Mouse (Mus musculus) lung, postnatal 0 days (tissue): Measurements from ENCODE around the gene Rps6kb1. TPM values are rescaled to one million over a fixed set of nuclear protein-coding genes. Genes with fewer than 3 reads are reported as not detected.

ENCODE experiments used
- ATAC-seq: fragments of 200-750 bp; cut with Nextera tagmentation; 2 replicates; pipeline ENCODE4 v1.8.0; 2017; ENCODE audit warnings: moderate library complexity
- DNase-seq: peaks from one replicate; pipeline ENCODE4 v3.0.0-alpha.2; 2016; ENCODE audit warnings: low spot score
- H3K27ac ChIP-seq: fragments of 300-500 bp; sonication (generic); 2 replicates; pipeline ENCODE4 v1.5.1; 2014; ENCODE audit warnings: antibody characterized with exemption, mild to moderate bottlenecking, low read length, mixed read lengths
- H3K27me3 ChIP-seq: fragments of 300-500 bp; sonication (generic); replicated peaks from 2 replicates; pipeline ENCODE4 v1.6.1; 2014; ENCODE audit warnings: low read length, mixed read lengths; ENCODE audit not compliant: insufficient read depth
- H3K36me3 ChIP-seq: fragments of 300-500 bp; sonication (generic); 2 replicates; pipeline ENCODE4 v1.6.1; 2014; ENCODE audit warnings: low read length, mixed read lengths; ENCODE audit not compliant: insufficient read depth
- H3K4me1 ChIP-seq: fragments of 300-500 bp; sonication (generic); 2 replicates; pipeline ENCODE4 v1.6.1; 2014; ENCODE audit warnings: antibody characterized with exemption, low read depth, low read length, mixed read lengths; ENCODE audit not compliant: insufficient read depth
- H3K4me2 ChIP-seq: fragments of 300-500 bp; sonication (generic); replicated peaks from 2 replicates; pipeline ENCODE4 v1.6.1; 2014; ENCODE audit warnings: low read depth, mild to moderate bottlenecking, low read length, moderate library complexity, mixed read lengths
- H3K4me3 ChIP-seq: fragments of 300-500 bp; sonication (generic); 2 replicates; pipeline ENCODE4 v1.5.1; 2014; ENCODE audit warnings: low read depth, low read length
- H3K9ac ChIP-seq: fragments of 300-500 bp; sonication (generic); replicated peaks from 2 replicates; pipeline ENCODE4 v1.6.1; 2014; ENCODE audit warnings: low read depth, mild to moderate bottlenecking
- H3K9me3 ChIP-seq: fragments of 300-500 bp; sonication (generic); 2 replicates; pipeline ENCODE4 v1.6.1; 2016; ENCODE audit warnings: low read length, mixed read lengths
- CTCF ChIP-seq: IDR thresholded peaks from 2 replicates; pipeline ENCODE4 v1.5.1; 2016; ENCODE audit warnings: antibody characterized with exemption, mild to moderate bottlenecking
- EP300 ChIP-seq: IDR thresholded peaks from 2 replicates; pipeline ENCODE4 v1.6.1; 2016; ENCODE audit warnings: antibody characterized with exemption, mild to moderate bottlenecking, control low read depth
- WGBS: fragments of 180-500 bp; shearing (Covaris S2); extraction: QIAGEN DNeasy Blood & Tissue Kit; methylation state at CpG from one replicate; pipeline ENCODE4 v1.1.7; 2014; 5-methylcytosine and 5-hydroxymethylcytosine counted together
- polyA plus RNA-seq: library from polyadenylated mRNA; unstranded; fragments of >200 nt; fragmentation: Nextera tagmentation; extraction: Ambion mirVana; gene quantifications from 2 replicates; pipeline ENCODE4 v1.2.1, GENCODE M21; 2015

The Rps6kb1 gene
- polyA plus RNA-seq, 1 experiment from 2014 or later, result 35.5 TPM

DNA sequence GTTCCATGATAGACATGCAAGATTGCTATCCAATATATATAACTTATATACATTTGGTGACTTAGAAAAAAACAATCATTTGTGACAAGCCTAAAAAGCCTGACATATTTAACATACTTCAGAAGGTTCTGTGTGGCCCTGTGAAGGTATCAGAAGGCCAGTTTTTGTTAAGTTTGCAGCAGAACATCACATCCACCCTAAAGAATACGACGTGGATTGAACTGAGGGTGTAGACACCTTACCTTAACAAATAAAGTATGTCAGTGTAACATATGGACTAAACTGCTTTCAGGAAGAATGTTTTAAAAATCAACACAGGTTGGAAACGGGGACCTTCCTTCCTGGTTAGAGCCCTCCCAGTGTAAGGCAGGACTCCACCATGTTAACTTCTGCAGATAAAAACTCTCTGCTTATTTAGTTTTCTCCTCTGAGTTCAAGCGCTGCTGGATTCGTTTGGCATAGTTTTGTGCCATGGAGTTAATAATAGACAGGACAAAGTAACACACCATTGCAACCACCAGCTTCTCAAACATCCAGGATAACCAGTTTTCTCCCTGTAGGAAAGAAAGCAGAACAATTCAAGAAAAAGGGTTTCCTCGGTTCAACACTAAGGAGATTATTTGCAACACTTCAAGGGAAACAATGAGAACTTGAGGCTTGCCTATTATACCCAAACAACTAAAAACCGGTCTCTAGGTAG lies 40.4 kb upstream of the Rps6kb1 start:
- no peaks in the 10 kb centered on the region for H3K36me3 ChIP-seq
- peak overlapping the region; percentile 97 for H3K27ac ChIP-seq
- H3K9ac ChIP-seq, result peak overlapping the region; percentile 81
- peak overlapping the region; percentile 57 for H3K4me3 ChIP-seq
- no peak for TF ChIP-seq CTCF
- ATAC-seq (no peak), DNase-seq (peak; percentile 21)
- no peaks in the 10 kb centered on the region for H3K27me3 ChIP-seq
- H3K4me1 ChIP-seq, result peaks cover 20% of the 10 kb centered on the region
- 33% methylated on average over 7 of the region's 7 CpGs for WGBS
- no peaks in the 10 kb centered on the region for H3K9me3 ChIP-seq
- peak overlapping the region; percentile 60 for H3K4me2 ChIP-seq

DNA sequence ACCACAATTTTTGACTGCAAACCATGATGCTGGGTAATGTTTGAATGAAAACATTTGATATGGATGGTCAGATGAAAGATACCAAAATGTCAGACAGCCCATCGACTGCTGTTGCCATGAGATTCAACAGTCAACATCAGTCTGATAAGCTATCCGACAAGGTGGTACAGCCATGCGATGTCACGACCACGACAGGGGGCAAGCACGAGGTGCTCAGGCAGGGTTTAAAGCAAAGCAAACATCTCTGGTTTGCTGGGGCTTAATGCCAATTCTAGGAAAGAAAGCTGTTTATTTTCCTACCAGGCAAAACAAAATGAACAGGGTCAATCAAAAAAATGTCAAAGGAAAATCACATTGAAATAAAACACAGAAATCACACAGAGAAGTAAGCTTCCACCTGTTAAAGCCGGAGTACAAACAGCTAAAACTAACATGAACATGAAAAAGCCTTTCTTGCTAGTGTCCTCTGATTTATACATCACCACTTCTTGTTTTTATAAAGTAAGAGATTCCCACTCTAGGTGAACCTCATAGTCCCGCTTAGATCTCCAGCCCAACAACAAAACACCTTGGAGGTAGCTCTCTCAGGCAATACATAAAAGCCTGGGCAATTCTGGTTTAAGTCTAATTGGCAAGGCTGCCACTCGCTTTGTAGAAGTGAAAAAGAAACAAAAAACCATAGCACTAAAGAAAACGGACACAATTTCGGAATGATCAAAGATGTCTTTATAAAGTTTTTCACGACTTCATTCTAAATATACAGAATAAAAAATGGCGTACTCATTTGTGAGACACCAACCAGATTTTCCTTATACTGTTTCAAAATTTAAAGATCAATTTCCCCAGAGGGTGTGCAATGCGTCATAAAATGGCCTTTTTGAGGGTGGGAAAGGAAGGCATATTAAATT lies 39.6 kb upstream of the Rps6kb1 start:
- no peaks in the 10 kb centered on the region for H3K9me3 ChIP-seq
- peak overlapping the region; percentile 81 for H3K9ac ChIP-seq
- no peaks in the 10 kb centered on the region for H3K27me3 ChIP-seq
- peaks cover 28% of the 10 kb centered on the region for H3K4me1 ChIP-seq
- H3K36me3 ChIP-seq, result no peaks in the 10 kb centered on the region
- no peak for ATAC-seq
- DNase-seq, result no peak
- 70% methylated on average over 14 of the region's 14 CpGs for WGBS
- peak overlapping the region; percentile 97; the same call in 1 of the 2 replicates for H3K27ac ChIP-seq
- TF ChIP-seq CTCF (no peak), EP300 (no peak)
- peak overlapping the region; percentile 57 for H3K4me3 ChIP-seq
- H3K4me2 ChIP-seq, result peak overlapping the region; percentile 60

DNA sequence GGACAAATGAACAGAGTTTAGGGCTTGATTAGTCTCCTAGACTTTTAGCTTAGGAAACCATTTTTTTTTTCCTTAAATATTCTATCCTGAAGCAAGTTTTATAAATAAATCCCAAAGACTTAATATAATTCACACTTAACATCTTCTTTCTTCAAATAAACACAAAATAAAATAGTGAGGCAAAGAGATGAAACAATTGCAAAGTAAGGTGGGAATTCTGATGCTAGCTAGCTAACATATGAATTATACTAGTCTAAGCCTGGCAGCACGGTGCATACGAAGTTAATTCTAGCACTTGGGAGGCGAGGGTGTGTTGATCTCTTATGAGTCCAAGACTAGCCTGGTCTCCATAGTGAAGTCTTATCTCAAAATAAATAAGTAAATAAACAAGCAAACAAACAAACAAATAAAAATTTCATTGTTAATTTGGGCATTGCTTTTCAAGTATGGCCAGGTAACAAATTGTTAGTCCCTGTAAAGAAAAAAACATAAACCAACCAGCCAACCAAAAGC lies 38.8 kb upstream of the Rps6kb1 start:
- Histone ChIP-seq H3K4me3 (no peak overlapping the region), H3K4me1 (peaks cover 33% of the 10 kb centered on the region), H3K27ac (no peak overlapping the region), H3K4me2 (peak overlapping the region; percentile 60; the same call in 1 of the 2 replicates), H3K27me3 (no peaks in the 10 kb centered on the region), H3K9ac (no peak overlapping the region), H3K36me3 (no peaks in the 10 kb centered on the region), H3K9me3 (no peaks in the 10 kb centered on the region)
- WGBS, result 87% methylated on average over 3 of the region's 3 CpGs
- DNase-seq, result no peak
- no peak for ATAC-seq
- TF ChIP-seq CTCF, result no peak
- no peak for TF ChIP-seq EP300

DNA sequence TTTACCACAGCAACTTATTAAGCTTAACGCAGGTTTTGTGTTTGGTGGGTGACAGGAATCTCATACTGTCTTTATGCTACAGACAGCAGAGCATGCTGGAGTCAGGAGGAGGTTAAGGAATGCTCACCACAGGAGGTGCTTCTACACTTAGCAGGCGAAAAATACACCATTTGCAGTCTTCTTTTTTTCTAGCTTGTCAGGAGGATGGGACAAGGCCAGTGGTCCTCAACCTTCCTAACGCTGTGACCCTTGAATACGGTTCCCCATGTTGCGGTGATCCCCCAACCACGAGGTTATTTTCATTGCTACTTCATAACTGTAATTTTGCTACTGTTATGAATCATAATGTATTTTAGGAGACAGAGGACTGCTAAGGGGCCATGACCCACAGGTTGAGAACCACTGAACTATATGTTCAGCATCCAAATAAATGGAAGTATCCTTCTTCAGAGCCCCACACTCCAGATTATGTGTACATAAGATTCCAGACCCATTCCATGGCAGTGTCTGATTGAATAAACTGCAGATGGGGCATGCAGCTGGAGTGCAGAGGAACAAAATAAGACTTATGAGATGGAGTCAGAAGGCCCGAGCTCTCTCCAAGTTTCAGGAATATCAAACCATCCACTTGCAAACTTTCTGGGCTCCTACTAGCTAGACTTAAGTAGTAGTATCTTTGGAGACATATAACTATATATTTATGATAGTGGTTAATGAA lies 38.1 kb upstream of the Rps6kb1 start:
- WGBS, result 89% methylated on average over 7 of the region's 7 CpGs
- TF ChIP-seq CTCF, result no peak
- no peak for TF ChIP-seq EP300
- Histone ChIP-seq H3K4me2 (0 out of 2 replicates have a peak overlapping the region, but pooled peaks have one; percentile 60), H3K4me1 (peaks cover 34% of the 10 kb centered on the region), H3K27ac (peak overlapping the region; percentile 93), H3K4me3 (no peak overlapping the region), H3K9ac (no peak overlapping the region), H3K27me3 (no peaks in the 10 kb centered on the region), H3K36me3 (no peaks in the 10 kb centered on the region), H3K9me3 (no peaks in the 10 kb centered on the region)
- DNase-seq (no peak), ATAC-seq (no peak)

DNA sequence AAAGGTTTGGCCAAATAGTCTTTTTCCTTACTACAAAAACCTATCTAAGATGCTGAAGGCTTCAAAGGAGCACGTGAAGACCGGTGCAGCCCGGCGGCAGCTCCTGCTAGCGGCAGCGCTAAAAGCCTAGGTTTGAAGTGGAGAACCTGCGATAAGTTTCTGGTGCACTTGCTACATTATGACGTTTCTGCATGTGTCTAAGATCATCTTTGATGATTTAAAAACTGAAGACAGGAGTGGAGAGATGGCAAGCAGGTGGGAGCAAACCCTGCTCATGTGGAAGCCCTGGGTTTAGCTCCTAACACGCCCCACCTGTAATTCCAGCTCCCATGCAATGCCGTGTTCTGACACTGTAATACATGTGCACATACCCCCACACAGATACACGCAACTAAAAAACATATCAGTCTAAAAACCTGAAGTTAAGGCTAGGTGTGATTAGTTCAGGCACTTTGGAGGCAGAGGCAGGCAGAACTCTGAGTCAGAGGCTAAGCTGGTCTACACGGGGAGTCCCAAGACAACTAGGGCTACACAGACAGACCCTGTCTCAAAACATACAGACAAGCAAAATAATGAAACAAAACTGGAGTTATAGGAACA lies 37.4 kb upstream of the Rps6kb1 start:
- no peaks in the 10 kb centered on the region for H3K9me3 ChIP-seq
- DNase-seq (peak; percentile 42), ATAC-seq (no peak)
- WGBS, result 70% methylated on average over 12 of the region's 12 CpGs
- H3K4me1 ChIP-seq, result peaks cover 38% of the 10 kb centered on the region
- H3K4me2 ChIP-seq, result peak overlapping the region; percentile 54
- H3K27me3 ChIP-seq, result no peaks in the 10 kb centered on the region
- no peaks in the 10 kb centered on the region for H3K36me3 ChIP-seq
- no peak overlapping the region for H3K9ac ChIP-seq
- H3K4me3 ChIP-seq, result no peak overlapping the region
- TF ChIP-seq EP300 (no peak), CTCF (no peak; the same call in 1 of the 2 replicates)
- H3K27ac ChIP-seq, result peak overlapping the region; percentile 93
